Mouse (Mus musculus): ENCODE results near the gene Faim2. TPM values are rescaled to one million over a fixed set of nuclear protein-coding genes. Genes with fewer than 3 reads are reported as not detected.

The Faim2 gene
- polyA plus RNA-seq, 1 experiment: 241 TPM

- Histone ChIP-seq H3K4me3 (replicated peaks; ENCODE audit: insufficient read depth, low read depth, low read length) (no peak overlapping the region), H3K27ac (ENCODE audit: insufficient read depth, low read length) (no peak overlapping the region; the same call in 1 of the 2 replicates), H3K27me3 (ENCODE audit: control insufficient read depth, insufficient read depth, low read length) (no peaks in the 10 kb centered on the region), H3K4me1 (ENCODE audit: control insufficient read depth, insufficient read depth, low read length) (peaks cover 64% of the 10 kb centered on the region)
- 85% methylated on average over 5 of the region's 5 CpGs for WGBS
- peak; percentile 3 to 12 for DNase-seq
- TF ChIP-seq POLR2A (IDR thresholded peaks at IDR 0.05; ENCODE audit: borderline replicate concordance, insufficient read depth, low read length) (no peak), CTCF (IDR thresholded peaks at IDR 0.05; ENCODE audit: borderline replicate concordance, insufficient read depth, low read depth, low read length) (no peak)
Measured at GRCm38 (mm10) chr15:99503256-99503655, 24.7 kb downstream of the Faim2 start.

- DNase-seq: peak; percentile 34 to 39
- Histone ChIP-seq H3K4me3 (replicated peaks; ENCODE audit: insufficient read depth, low read depth, low read length) (no peak overlapping the region), H3K27ac (ENCODE audit: insufficient read depth, low read length) (peak overlapping the region; percentile 48), H3K4me1 (ENCODE audit: control insufficient read depth, insufficient read depth, low read length) (peaks cover 73% of the 10 kb centered on the region), H3K27me3 (ENCODE audit: control insufficient read depth, insufficient read depth, low read length) (no peaks in the 10 kb centered on the region)
- no peak for TF ChIP-seq CTCF (IDR thresholded peaks at IDR 0.05; ENCODE audit: borderline replicate concordance, insufficient read depth, low read depth, low read length)
- no peak for TF ChIP-seq POLR2A (IDR thresholded peaks at IDR 0.05; ENCODE audit: borderline replicate concordance, insufficient read depth, low read length)
- 38% methylated on average over 12 of the region's 12 CpGs for WGBS
Measured at GRCm38 (mm10) chr15:99502311-99502831, 25.6 kb downstream of the Faim2 start.

GRCm38 (mm10) chr15:99501292-99502260 lies 26.4 kb downstream of the Faim2 start:
- peak; percentile 52 to 58 for DNase-seq
- Histone ChIP-seq H3K4me1 (ENCODE audit: control insufficient read depth, insufficient read depth, low read length) (peaks cover 79% of the 10 kb centered on the region), H3K27ac (ENCODE audit: insufficient read depth, low read length) (peak overlapping the region; percentile 48), H3K27me3 (ENCODE audit: control insufficient read depth, insufficient read depth, low read length) (no peaks in the 10 kb centered on the region), H3K4me3 (replicated peaks; ENCODE audit: insufficient read depth, low read depth, low read length) (no peak overlapping the region)
- TF ChIP-seq CTCF (IDR thresholded peaks at IDR 0.05; ENCODE audit: borderline replicate concordance, insufficient read depth, low read depth, low read length): no peak
- no peak for TF ChIP-seq POLR2A (IDR thresholded peaks at IDR 0.05; ENCODE audit: borderline replicate concordance, insufficient read depth, low read length)
- 43% methylated on average over 20 of the region's 20 CpGs for WGBS

- WGBS: 68% methylated on average over 5 of the region's 5 CpGs
- TF ChIP-seq CTCF (IDR thresholded peaks at IDR 0.05; ENCODE audit: borderline replicate concordance, insufficient read depth, low read depth, low read length) (no peak), POLR2A (IDR thresholded peaks at IDR 0.05; ENCODE audit: borderline replicate concordance, insufficient read depth, low read length) (no peak)
Measured at GRCm38 (mm10) chr15:99500320-99500719, 27.6 kb downstream of the Faim2 start.

GRCm38 (mm10) chr15:99499726-99500125 lies 28.2 kb downstream of the Faim2 start:
- Histone ChIP-seq H3K4me1 (ENCODE audit: control insufficient read depth, insufficient read depth, low read length) (peaks cover 65% of the 10 kb centered on the region), H3K27me3 (ENCODE audit: control insufficient read depth, insufficient read depth, low read length) (no peaks in the 10 kb centered on the region), H3K4me3 (replicated peaks; ENCODE audit: insufficient read depth, low read depth, low read length) (no peak overlapping the region), H3K27ac (ENCODE audit: insufficient read depth, low read length) (peak overlapping the region; percentile 92)
- TF ChIP-seq CTCF (IDR thresholded peaks at IDR 0.05; ENCODE audit: borderline replicate concordance, insufficient read depth, low read depth, low read length): no peak
- no peak for TF ChIP-seq POLR2A (IDR thresholded peaks at IDR 0.05; ENCODE audit: borderline replicate concordance, insufficient read depth, low read length)
- 2% methylated on average over 6 of the region's 6 CpGs for WGBS
- peak; percentile 60 to 62 for DNase-seq

More at GRCm38 (mm10) chr15:99500320-99500719, 27.6 kb downstream of the Faim2 start:
- Histone ChIP-seq H3K4me3 (replicated peaks; ENCODE audit: insufficient read depth, low read depth, low read length) (no peak overlapping the region), H3K4me1 (ENCODE audit: control insufficient read depth, insufficient read depth, low read length) (peaks cover 68% of the 10 kb centered on the region), H3K27ac (ENCODE audit: insufficient read depth, low read length) (no peak overlapping the region; the same call in 1 of the 2 replicates), H3K27me3 (ENCODE audit: control insufficient read depth, insufficient read depth, low read length) (no peaks in the 10 kb centered on the region)
- peak in 1 of 2 experiments; percentile 17 for DNase-seq

- 13% methylated on average over 4 of the region's 4 CpGs for WGBS
Measured at GRCm38 (mm10) chr15:99498781-99499180, 29.2 kb downstream of the Faim2 start.

GRCm38 (mm10) chr15:99498356-99498755 lies 29.6 kb downstream of the Faim2 start:
- DNase-seq: no peak
- Histone ChIP-seq H3K4me3 (replicated peaks; ENCODE audit: insufficient read depth, low read depth, low read length) (no peak overlapping the region), H3K4me1 (ENCODE audit: control insufficient read depth, insufficient read depth, low read length) (peaks cover 65% of the 10 kb centered on the region), H3K27ac (ENCODE audit: insufficient read depth, low read length) (peak overlapping the region; percentile 92), H3K27me3 (ENCODE audit: control insufficient read depth, insufficient read depth, low read length) (no peaks in the 10 kb centered on the region)
- 14% methylated on average over 4 of the region's 4 CpGs for WGBS
- no peak for TF ChIP-seq POLR2A (IDR thresholded peaks at IDR 0.05; ENCODE audit: borderline replicate concordance, insufficient read depth, low read length)
- no peak for TF ChIP-seq CTCF (IDR thresholded peaks at IDR 0.05; ENCODE audit: borderline replicate concordance, insufficient read depth, low read depth, low read length)

More at GRCm38 (mm10) chr15:99498781-99499180, 29.2 kb downstream of the Faim2 start:
- no peak overlapping the region for H3K4me3 ChIP-seq (replicated peaks; ENCODE audit: insufficient read depth, low read depth, low read length)
- H3K27ac ChIP-seq (ENCODE audit: insufficient read depth, low read length): peak overlapping the region; percentile 92
- TF ChIP-seq CTCF (IDR thresholded peaks at IDR 0.05; ENCODE audit: borderline replicate concordance, insufficient read depth, low read depth, low read length): no peak
- no peak for TF ChIP-seq POLR2A (IDR thresholded peaks at IDR 0.05; ENCODE audit: borderline replicate concordance, insufficient read depth, low read length)
- peak; percentile 55 to 64 for DNase-seq
- H3K4me1 ChIP-seq (ENCODE audit: control insufficient read depth, insufficient read depth, low read length): peaks cover 67% of the 10 kb centered on the region
- H3K27me3 ChIP-seq (ENCODE audit: control insufficient read depth, insufficient read depth, low read length): no peaks in the 10 kb centered on the region

All from cerebellum, adult 2 months (tissue).